Mouse (Mus musculus) cerebellum, postnatal 25 days (tissue): ENCODE results near the gene Hoxd11.

Experiments used
- DNase-seq, 2 experiments: peaks; one replicate each; pipeline ENCODE4 v3.0.0; 2021; ENCODE audit warnings: mixed read lengths in 2 of 2

Gene Hoxd11

DNA sequence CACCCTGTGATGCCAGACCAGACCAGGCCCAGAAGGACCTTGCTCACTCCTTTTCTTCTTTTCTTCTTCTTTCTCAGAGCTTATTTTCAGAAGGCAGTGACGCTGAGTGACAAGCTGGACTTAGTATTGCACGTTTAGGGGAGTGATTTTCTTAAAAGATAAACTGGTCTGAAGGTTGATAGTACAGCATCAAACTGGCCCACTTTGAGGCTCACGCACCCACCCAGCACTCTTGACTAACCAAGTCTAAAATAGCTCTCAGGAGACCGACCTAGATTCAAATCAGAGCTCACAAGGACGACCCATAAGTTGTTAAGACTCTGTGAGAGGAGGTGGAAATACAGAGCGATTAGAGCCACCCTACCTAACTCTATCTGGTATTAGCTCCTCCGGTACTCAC lies 12.9 kb upstream of the Hoxd11 start:
- peak in 1 of 2 experiments; percentile 2 for DNase-seq

- DNase-seq = peak in 1 of 2 experiments; percentile 28
These were observed 12.0 kb upstream of the Hoxd11 start for GRCm38 (mm10) chr2:74667191-74667841.

DNA sequence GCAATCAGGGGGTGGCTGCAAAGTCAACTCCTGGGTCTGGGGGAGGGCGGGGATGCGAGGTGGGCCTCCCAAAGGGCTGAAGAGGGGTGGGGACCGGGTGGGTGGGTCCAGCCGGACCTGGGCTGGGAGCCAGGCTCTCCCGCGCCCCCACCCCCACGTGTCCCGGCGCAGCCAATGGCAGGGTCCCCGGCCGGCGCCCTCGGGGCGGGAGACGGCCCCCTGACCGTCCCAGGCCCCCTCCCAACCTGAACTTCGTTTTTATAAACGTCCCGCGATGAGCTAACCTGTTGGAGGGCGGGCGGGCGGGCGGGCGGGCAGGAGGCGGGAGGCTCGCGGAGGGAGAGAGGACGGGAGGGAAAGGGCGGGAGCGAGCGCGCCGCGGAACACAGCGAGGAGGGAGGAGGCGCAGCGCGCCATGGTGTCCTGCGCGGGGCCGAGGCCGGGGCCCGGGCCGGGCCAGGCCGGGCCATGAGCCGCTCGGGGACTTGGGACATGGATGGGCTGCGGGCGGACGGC lies 11.5 kb upstream of the Hoxd11 start, which contains the start of gene Hoxd13:
Gene Hoxd13 (plus strand): TSS at position 469 of the 516 bp plus-strand sequence.
- DNase-seq = no peak

DNA sequence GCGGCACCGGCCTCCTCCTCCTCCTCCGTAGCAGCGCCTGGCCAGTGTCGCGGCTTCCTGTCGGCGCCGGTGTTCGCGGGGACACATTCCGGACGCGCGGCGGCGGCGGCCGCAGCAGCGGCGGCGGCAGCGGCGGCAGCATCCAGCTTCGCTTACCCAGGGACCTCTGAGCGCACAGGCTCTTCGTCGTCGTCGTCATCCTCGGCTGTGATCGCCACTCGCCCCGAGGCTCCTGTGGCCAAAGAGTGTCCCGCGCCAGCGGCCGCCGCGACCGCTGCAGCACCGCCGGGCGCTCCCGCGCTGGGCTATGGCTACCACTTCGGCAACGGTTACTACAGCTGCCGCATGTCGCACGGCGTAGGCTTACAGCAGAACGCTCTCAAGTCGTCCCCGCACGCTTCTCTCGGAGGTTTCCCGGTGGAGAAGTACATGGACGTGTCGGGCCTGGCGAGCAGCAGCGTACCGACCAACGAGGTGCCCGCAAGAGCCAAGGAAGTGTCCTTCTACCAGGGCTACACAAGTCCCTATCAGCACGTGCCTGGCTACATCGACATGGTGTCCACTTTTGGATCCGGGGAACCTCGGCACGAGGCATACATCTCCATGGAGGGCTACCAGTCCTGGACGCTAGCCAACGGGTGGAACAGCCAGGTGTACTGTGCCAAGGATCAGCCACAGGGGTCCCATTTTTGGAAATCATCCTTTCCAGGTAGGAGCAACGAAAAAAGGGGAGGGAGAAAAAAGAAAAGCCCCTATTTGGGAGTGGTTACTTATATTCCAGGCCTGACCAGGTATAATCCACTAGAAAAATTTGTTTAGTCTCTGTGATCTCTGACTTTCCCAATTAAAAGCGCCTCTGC lies 10.8 kb upstream of the Hoxd11 start:
- DNase-seq = peak in 1 of 2 experiments; percentile 29

DNA sequence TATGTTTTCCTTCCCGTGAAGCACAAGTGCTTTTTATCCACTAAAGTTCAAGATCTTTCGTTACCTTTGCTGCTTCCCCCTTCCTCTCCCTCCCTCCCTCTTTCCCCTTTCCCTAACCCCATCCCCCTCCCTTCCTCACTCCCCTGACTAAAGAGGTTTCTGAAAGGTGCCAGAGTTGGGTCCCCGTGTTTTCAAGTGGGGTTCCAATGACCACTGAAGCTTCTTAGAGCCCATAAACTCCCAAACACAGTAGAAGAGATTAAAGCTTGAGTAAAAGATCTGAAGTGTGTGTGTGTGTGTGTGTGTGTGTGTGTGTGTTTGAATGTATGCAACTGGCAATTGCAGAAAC lies 10.2 kb upstream of the Hoxd11 start:
- DNase-seq = no peak

- no peak for DNase-seq
These were observed 9.6 kb upstream of the Hoxd11 start for GRCm38 (mm10) chr2:74669650-74670235.

DNA sequence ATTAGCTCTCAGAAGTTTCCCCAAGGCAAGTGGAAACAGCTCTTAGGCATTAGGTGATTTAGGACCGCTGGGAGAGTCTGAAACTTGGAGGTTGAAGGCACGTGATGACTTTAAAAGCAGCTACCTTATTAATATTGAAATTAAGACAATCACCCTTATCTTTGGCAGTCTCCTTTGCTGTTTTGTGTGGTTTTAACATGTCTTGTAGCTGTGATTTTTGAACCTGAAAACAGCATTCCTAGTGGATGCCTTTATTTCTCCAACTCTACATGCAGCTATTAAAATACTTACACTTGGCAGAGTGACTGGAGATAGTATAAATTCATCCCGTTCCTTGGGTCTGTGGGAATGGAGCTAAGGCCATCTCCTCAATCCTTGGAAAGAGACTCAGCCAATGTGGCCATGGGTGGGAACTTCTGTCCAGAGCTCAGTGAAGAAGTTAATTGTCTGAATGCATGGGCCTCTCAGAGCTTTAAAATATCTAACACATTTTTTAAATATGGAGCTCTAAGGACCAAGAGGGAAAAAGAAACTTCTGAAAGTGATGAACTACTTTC lies 8.6 kb upstream of the Hoxd11 start:
- no peak for DNase-seq

DNA sequence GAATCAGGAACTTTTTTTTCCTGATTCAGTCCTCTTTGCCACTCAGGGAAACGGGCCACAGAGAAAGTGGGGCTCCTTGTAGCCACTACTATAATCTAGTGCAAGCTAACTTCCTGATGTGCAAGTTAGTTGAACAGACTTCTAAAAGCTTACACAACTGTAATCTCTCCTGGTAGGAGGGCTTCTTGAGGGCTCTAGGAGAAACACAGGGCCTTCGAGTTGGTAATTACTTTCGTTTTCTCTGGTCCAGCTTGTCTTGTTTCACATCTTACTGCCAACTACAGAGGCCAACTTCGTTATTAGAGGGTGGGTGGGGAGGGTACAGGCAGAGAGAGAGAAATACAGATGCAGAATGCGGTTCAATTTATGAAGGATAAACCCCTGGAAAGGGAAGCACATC lies 7.5 kb upstream of the Hoxd11 start:
- DNase-seq = no peak

- DNase-seq = peak; percentile 60 to 76
These were observed 6.6 kb upstream of the Hoxd11 start for GRCm38 (mm10) chr2:74672481-74673362.

- no peak for DNase-seq
These were observed 5.4 kb upstream of the Hoxd11 start for GRCm38 (mm10) chr2:74673835-74674425.

- no peak for DNase-seq
These were observed 4.3 kb upstream of the Hoxd11 start, which contains the start of gene Hoxd12 for GRCm38 (mm10) chr2:74674881-74675665. TSS of gene Hoxd12 (plus strand) at chr2:74675013.

DNA sequence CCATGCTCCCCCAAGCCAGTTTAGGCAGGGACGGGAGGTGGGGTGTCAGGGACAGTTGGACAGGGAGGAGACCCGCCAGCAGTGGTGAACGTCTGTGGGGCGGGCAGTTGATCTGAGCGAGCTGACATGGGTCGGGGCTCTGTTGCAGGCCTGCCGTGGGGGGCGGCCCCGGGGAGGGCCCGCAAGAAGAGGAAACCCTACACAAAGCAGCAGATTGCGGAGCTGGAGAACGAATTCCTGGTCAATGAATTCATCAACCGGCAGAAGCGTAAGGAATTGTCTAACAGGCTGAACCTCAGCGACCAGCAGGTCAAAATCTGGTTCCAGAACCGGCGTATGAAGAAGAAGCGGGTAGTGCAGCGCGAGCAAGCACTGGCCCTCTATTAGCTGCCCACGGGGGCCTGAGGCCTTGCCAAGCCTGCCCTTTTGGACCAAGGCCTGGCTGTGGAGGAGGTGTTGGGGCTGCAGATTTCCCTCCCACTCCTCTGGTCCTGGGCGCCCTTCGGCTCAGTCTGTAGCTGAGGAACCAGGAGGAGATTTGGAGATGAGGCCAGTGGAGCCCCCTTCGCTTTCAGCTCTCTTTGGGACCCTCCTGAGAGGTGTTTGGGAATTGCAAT lies 3.6 kb upstream of the Hoxd11 start:
- DNase-seq = peak in 1 of 2 experiments; percentile 3

DNA sequence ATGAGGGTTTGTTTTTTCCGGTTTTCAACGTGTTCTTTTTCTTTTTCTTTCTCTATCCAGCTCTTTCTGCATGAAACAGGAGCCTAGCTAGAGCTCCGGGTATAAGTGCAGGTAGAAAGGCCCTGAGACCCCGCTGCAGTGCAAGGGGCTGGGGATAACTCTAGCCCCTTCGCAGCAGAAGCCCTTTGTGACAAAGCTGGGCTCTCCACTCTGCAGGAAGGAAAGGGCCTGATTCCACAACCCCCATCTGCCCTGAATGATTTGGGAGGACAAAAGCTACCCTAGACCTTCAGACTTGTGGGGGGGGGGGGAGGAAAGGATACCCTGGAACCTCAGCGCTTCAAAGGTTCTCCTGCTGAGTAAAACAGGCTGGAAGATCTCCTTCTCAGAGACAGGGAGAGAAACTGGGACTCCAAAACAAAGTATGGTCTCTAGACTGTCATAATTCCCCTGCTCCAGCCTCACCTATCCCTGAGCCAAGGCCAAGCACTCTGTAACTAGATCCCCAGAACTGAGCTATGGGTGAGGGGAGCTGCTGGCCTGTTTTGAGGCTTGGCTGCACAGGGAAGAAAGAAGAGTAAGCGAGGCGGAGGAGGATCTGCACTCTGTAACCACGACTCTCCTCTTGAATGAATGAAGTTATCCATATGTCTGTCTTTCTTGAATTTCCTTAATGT lies 2.8 kb upstream of the Hoxd11 start:
- DNase-seq = no peak

GRCm38 (mm10) chr2:74677106-74677505 lies 2.3 kb upstream of the Hoxd11 start:
- DNase-seq = no peak

DNA sequence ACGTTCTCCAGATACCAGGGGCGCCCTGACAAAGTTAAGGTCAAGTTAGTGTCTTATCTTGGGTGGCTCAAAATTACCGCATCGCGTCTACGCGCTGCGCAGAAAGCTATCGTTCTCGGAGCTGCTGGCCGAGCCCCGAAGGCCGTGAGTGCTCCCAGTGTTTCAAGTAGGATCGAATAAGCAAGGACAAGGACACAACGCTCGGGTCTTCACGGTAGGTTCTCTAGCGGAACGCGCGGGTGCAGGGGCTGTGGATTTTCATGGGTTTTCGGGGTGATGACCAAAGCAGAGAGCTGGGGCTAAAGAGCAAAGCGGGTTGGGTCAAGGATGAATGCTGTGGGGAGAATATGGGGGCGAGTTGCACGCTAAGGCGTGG lies 227 bp downstream of the Hoxd11 start:
- no peak for DNase-seq

DNA sequence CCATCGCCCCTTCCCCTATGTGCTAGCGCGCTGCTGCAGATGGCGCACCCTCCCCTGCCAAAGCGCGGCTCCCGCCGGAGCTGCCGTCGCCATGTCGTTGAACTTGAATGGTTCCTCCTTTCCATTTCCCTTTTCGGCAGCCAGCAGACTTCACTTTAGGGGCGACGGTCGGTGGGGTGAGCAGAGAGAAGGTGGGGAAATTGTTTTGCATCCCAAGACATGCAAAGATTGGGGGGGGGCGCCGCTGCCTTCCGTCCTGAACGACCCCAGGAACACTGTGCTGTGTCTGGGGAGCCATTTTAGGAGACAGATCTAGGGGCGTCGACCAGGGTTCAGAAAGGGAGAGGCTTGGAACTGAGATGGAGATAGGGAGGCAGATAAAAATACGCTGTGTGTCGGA lies 623 bp downstream of the Hoxd11 start:
- no peak for DNase-seq

- no peak for DNase-seq
These were observed 1.4 kb downstream of the Hoxd11 start for GRCm38 (mm10) chr2:74680561-74681398.

- DNase-seq = no peak
These were observed 2.5 kb downstream of the Hoxd11 start for GRCm38 (mm10) chr2:74681594-74682531.
